Mouse (Mus musculus) kidney, postnatal 0 days (tissue): ENCODE measurements at regions not wholly inside any gene's neighbourhood (a gene's known extent, or its start where the extent isn't known, plus 50 kb on each side); places are given as distances from the start of the nearest gene placed in this dataset.

ENCODE experiments used
- ATAC-seq: fragments of 200-750 bp; cut with Nextera tagmentation; replicated peaks from 2 replicates; pipeline ENCODE4 v1.8.0; 2017; ENCODE audit warnings: low read depth, moderate number of reproducible peaks, moderate TSS enrichment, moderate library complexity; ENCODE audit not compliant: low FRiP score
- DNase-seq: peaks from one replicate; pipeline ENCODE4 v3.0.0-alpha.2; 2016; ENCODE audit warnings: low spot score
- H3K27ac ChIP-seq: fragments of 300-500 bp; sonication (generic); 2 replicates; pipeline ENCODE4 v1.5.1; 2014; ENCODE audit warnings: mild to moderate bottlenecking
- H3K27me3 ChIP-seq: fragments of 300-500 bp; sonication (generic); 2 replicates; pipeline ENCODE4 v1.6.1; 2014; ENCODE audit warnings: low read length, mixed read lengths; ENCODE audit not compliant: insufficient read depth
- H3K36me3 ChIP-seq: fragments of 300-500 bp; sonication (generic); 2 replicates; pipeline ENCODE4 v1.6.1; 2014; ENCODE audit warnings: low read length, mixed read lengths; ENCODE audit not compliant: insufficient read depth
- H3K4me1 ChIP-seq: fragments of 300-500 bp; sonication (generic); replicated peaks from 2 replicates; pipeline ENCODE4 v1.6.1; 2014; ENCODE audit warnings: antibody characterized with exemption, low read length, mixed read lengths; ENCODE audit not compliant: insufficient read depth
- H3K4me2 ChIP-seq: fragments of 300-500 bp; sonication (generic); 2 replicates; pipeline ENCODE4 v1.6.1; 2014; ENCODE audit warnings: mild to moderate bottlenecking, low read length, moderate library complexity, mixed read lengths
- H3K4me3 ChIP-seq: fragments of 300-500 bp; sonication (generic); replicated peaks from 2 replicates; pipeline ENCODE4 v1.5.1; 2014; ENCODE audit warnings: low read depth, low read length
- H3K9ac ChIP-seq: fragments of 300-500 bp; sonication (generic); 2 replicates; pipeline ENCODE4 v1.6.1; 2014; ENCODE audit warnings: low read depth, low read length
- H3K9me3 ChIP-seq: fragments of 300-500 bp; sonication (generic); replicated peaks from 2 replicates; pipeline ENCODE4 v1.6.1; 2016; ENCODE audit warnings: low read length, inconsistent platforms, mixed read lengths
- CTCF ChIP-seq: IDR thresholded peaks from 2 replicates; pipeline ENCODE4 v1.5.1; 2016; ENCODE audit warnings: antibody characterized with exemption, low read depth, mild to moderate bottlenecking, moderate library complexity
- WGBS: fragments of 180-500 bp; shearing (Covaris S2); extraction: QIAGEN DNeasy Blood & Tissue Kit; methylation state at CpG from one replicate; pipeline ENCODE4 v1.1.7; 2014; 5-methylcytosine and 5-hydroxymethylcytosine counted together

GRCm38 (mm10) chr8:77804536-77804935, 80.3 kb upstream of the Ednra start:
- Histone ChIP-seq H3K36me3 (no peaks in the 10 kb centered on the region), H3K27ac (no peak overlapping the region), H3K4me2 (no peak overlapping the region), H3K9ac (no peak overlapping the region), H3K4me1 (no peaks in the 10 kb centered on the region), H3K9me3 (no peaks in the 10 kb centered on the region), H3K27me3 (no peaks in the 10 kb centered on the region), H3K4me3 (no peak overlapping the region)
- no peak for DNase-seq
- no peak for TF ChIP-seq CTCF
- ATAC-seq: no peak
- 57% methylated on average over 6 of the region's 6 CpGs for WGBS

DNA sequence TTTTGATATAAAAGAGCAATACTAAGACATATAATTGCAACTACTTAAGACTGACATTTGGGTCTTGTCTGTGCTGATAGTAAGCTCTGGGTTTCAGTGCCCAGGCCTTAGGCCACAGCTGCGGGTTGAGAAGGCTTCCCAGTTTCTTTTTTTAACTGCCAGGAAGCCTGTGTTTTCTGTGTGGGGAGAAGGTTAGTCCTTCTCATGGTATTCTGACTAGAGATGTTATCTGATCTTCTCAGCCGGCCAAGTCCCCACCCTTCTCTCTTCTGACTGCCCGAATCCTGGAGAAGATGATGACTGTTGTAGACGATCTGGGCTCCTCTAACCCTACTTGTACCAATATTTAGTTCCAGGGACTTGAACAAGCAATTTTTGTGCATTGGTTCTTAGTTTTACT, 80.7 kb upstream of the Ednra start:
- Histone ChIP-seq H3K9me3 (no peaks in the 10 kb centered on the region), H3K36me3 (no peaks in the 10 kb centered on the region), H3K4me3 (no peak overlapping the region), H3K27me3 (no peaks in the 10 kb centered on the region), H3K4me1 (no peaks in the 10 kb centered on the region), H3K27ac (no peak overlapping the region), H3K4me2 (no peak overlapping the region), H3K9ac (no peak overlapping the region)
- no peak for DNase-seq
- no peak for TF ChIP-seq CTCF
- WGBS: 24% methylated on average over 4 of the region's 4 CpGs
- ATAC-seq: no peak

DNA sequence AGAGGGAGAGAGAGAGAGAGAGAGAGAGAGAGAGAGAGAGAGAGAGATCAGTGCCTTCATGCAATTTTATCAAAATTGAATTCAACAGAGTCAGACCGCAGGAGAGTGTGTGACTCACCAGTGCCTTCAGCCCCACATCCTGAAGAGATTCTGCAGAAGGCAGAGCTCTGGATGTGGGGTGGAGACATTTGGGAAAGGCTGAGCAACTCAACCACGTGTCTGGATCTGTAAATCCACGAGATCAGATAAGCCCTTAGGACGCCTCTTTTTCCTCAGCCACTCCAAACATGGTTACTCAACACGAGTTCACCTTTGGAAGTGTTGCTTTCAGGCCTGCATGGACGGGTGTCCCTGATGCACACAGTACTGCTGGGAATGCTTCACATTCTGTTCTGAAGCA, 81.4 kb upstream of the Ednra start:
- no peak overlapping the region for H3K4me2 ChIP-seq
- no peak for ATAC-seq
- no peaks in the 10 kb centered on the region for H3K4me1 ChIP-seq
- H3K9me3 ChIP-seq: no peaks in the 10 kb centered on the region
- DNase-seq: no peak
- H3K4me3 ChIP-seq: no peak overlapping the region
- TF ChIP-seq CTCF: no peak
- no peaks in the 10 kb centered on the region for H3K27me3 ChIP-seq
- no peaks in the 10 kb centered on the region for H3K36me3 ChIP-seq
- H3K9ac ChIP-seq: no peak overlapping the region
- no peak overlapping the region for H3K27ac ChIP-seq
- WGBS: 77% methylated on average over 6 of the region's 6 CpGs

DNA sequence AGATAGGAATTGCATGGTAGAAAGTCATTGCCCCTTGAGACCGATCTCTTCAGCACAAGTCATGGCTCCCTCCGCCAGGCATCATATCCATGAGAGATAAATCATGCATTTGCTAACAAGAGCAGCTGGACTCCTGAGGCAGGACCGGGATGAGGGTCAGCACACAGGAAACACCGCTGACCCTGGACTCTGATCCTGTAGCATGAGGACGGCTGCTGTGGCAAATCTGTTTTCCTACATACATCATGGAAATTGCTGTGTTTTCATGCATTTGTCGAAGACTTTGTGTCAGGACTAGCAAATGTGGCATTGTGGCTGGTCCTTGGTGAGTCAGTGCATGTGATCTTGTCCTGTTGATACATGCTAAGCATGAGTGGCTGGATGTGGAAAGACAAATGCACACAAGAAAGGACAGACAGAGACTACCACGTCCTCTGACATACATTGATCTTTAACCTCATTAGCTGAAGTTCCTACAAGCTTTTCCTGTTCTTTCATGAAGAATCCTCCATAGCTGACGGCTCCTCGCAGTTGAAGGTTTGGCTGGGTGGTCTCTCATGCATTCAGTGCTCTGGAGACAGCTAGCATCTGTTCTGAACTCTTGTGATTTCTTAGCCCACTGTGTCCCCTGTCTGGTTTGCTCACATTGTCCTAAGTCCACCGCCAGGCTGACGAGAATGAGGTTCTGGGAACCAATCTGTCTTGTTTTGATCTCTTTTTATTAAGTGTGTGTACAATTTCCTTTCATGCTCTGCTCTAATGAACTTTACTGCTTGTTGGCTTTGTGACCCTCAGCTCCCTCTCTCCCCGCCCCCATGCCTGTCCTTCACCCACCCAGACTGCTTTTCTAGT, 90.8 kb upstream of the Ednra start:
- ATAC-seq (peak; percentile 91), DNase-seq (peak; percentile 95)
- H3K9me3 ChIP-seq: no peaks in the 10 kb centered on the region
- H3K4me2 ChIP-seq: peak overlapping the region; percentile 44
- H3K27me3 ChIP-seq: no peaks in the 10 kb centered on the region
- H3K4me1 ChIP-seq: peaks cover 9% of the 10 kb centered on the region; the same call in 1 of the 2 replicates
- peak overlapping the region; percentile 87 for H3K27ac ChIP-seq
- TF ChIP-seq CTCF: 0 out of 2 replicates have a peak, but pooled peaks have one; percentile 17
- no peaks in the 10 kb centered on the region for H3K36me3 ChIP-seq
- H3K9ac ChIP-seq: no peak overlapping the region
- WGBS: 9% methylated on average over 12 of the region's 12 CpGs
- H3K4me3 ChIP-seq: no peak overlapping the region

- no peak; the same call in 1 of the 2 replicates for ATAC-seq
Observed at GRCm38 (mm10) chr8:77815648-77815971, 91.3 kb upstream of the Ednra start.

DNA sequence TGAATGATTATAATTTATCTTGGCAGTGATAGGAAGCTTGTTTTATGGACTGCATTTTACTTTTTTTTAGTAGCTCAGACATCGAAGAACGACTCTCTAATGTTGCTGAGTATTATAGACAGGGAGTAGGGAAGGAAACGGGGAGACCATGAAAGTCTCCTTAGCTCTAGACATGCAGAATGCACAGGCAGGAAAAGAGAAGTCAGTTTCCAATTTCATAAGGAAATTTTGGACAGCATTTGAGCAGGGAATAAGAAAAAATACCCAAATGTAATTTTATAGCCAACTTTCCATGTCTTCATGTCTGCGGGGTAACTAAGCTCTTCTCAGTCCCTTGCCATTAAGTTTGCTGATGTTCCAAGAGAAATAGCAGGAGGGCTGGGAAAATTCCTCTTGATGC, 92.0 kb upstream of the Ednra start:
- Histone ChIP-seq H3K4me2 (peak overlapping the region; percentile 44; the same call in 1 of the 2 replicates), H3K9ac (no peak overlapping the region), H3K9me3 (no peaks in the 10 kb centered on the region), H3K27me3 (no peaks in the 10 kb centered on the region), H3K4me1 (peaks cover 9% of the 10 kb centered on the region; the same call in 1 of the 2 replicates), H3K27ac (peak overlapping the region; percentile 87), H3K36me3 (no peaks in the 10 kb centered on the region), H3K4me3 (no peak overlapping the region)
- ATAC-seq (no peak), DNase-seq (no peak)
- WGBS: 43% methylated on average over 4 of the region's 4 CpGs
- TF ChIP-seq CTCF: no peak

More at GRCm38 (mm10) chr8:77815648-77815971, 91.3 kb upstream of the Ednra start:
- Histone ChIP-seq H3K27ac (peak overlapping the region; percentile 87), H3K36me3 (no peaks in the 10 kb centered on the region), H3K27me3 (no peaks in the 10 kb centered on the region), H3K4me3 (no peak overlapping the region), H3K4me2 (peak overlapping the region; percentile 44), H3K9ac (no peak overlapping the region), H3K4me1 (peaks cover 9% of the 10 kb centered on the region; the same call in 1 of the 2 replicates), H3K9me3 (no peaks in the 10 kb centered on the region)
- DNase-seq: no peak
- 9% methylated on average over 7 of the region's 7 CpGs for WGBS
- no peak for TF ChIP-seq CTCF
